Mouse (Mus musculus) heart, adult 2 months (tissue): ENCODE measurements around the gene Irak1bp1.

ENCODE experiments used
- CTCF ChIP-seq: fragments of 200-600 bp; IDR thresholded peaks from 2 replicates; pipeline ENCODE4 v1.8.1; 2022; ENCODE audit warnings: antibody characterized with exemption, mild to moderate bottlenecking, moderate library complexity
- POLR2A ChIP-seq: fragments of 200-500 bp; IDR thresholded peaks from 2 replicates; pipeline ENCODE4 v1.6.1; 2011; ENCODE audit warnings: mild to moderate bottlenecking, low read depth, low read length, control low read depth; ENCODE audit not compliant: insufficient read depth

- TF ChIP-seq CTCF (no peak), POLR2A (no peak)
These were observed 6.6 kb downstream of the Irak1bp1 start for GRCm38 (mm10) chr9:82835921-82836320.
